Mouse (Mus musculus) spleen, postnatal 14 days (tissue): Measurements from ENCODE around the gene Prpsap1.

Experiments
- DNase-seq, 2 experiments: peaks; one replicate each; pipeline ENCODE4 v3.0.0; 2021 to 2022; ENCODE audit warnings: low spot score in 2 of 2

Gene Prpsap1

DNA sequence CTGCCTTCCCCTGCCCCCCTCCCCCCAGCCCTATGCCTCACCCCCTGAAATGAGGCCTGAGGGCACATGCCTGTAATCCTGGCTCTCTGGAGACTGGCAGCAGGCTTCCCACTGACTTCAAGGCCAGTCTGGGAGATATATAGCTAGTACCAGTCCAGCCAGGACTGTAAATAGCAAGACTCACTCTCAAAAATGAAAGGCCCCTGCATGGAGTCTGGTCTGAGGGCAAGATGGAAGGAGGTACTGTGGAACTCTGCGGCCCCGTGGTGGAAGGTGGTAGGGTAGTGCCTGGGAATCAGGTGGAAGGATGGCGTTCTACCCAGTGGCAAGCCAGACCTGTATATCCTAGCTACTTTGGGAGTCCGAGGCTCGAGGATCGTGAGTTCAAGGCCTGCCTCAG, 50.1 kb downstream of the Prpsap1 start:
- DNase-seq, result no peak

DNA sequence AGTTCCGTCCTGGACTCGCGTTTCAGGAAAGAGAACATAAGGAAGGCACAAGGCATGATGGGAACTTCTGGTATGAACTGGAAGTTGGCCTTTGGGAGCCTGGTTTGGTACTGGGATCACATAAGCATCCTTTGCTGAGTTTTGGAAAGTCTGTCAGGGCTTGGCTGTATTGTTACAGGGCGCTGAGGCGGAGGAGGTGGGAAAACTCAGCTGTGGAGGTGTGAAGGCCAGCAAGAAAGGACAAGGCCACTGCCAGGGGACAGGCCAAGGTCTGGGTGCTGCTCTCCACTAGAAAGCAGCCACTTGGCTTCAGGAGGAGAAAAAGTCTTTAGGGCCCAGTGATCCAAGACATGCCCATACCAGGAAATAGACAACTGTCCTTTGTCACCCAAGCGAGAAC, 50.7 kb downstream of the Prpsap1 start:
- DNase-seq, result no peak

DNA sequence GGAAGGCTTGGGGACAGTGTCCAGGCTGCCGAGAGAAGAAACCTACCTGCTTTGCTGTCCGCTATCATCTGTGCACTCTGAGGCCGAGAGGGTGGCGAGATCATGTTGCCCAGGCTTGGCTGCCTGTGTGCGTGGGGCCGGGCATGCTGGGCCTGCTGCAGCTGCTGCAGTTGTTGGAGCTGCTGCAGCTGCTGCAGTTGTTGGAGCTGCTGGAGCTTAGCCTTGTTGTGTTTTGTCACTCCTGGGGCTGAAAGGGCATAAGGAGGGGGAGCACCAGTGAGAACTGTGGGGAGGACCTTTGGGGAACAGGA, 51.2 kb downstream of the Prpsap1 start:
- no peak for DNase-seq

DNA sequence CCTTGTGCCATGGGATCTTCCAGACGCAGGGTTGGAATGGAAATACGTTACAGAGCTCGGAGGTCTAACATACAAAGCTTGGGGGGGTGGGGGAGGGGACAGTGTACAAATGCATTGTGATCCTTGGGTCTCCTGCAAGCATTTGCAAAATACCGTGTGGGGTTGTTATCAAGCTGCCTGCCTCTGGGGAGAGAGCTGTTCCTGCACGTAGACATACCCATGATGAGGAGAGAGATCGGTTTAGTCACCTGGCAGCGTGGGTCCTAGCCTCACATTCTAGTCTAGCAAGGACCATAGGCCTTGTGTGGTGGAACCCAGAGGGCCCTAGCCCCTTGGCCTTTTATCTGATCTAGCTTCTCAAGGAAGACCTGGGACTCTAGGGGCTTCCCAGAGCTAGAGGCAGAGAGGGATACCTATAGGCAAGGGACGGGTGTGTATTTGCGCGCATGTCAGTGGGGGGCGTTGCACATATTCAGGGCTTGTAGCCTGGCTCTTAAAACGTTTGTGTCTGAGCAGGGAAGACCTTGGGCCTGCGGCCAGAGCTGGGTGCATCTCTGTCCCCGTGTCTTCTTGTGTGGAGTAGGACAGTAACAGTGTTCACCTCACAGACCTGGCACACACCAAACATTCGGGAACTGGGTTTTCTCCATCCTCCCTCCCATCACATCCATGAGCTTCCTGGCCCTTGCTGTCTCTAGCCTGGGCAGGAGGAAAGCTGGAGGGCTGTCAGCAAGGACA, 51.7 kb downstream of the Prpsap1 start:
- no peak for DNase-seq

DNA sequence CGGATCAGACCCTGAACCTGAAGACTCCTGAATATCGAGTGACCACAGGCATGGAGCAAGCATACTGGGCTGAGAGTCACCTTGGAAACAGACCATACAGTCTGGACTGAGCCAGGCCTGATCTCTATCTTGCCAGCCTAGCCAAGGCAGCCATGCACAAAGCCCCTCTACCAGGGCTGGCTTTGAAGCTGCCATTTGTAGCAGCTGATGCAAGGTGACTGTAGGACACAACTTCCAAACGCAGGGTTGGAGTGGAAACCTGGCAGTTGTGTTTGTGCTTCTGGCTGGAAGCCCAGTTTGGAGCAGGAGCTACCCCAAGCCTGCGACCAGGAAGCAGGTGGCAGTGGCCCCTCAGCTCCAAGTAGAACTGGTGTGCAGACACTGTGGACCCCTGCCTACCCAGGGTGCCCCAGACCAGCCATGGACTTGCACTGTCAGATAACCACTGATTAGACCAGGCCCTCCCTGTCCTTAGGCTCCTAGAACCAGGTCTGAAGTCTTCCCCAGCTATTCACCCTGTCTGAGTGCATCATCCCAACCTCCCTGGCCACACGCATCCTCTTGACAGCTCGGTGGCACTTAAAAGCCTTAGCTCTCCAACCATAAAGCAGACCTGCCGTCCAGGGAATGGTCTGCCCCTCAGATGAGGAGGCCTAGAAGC, 53.5 kb downstream of the Prpsap1 start:
- DNase-seq, result no peak

DNA sequence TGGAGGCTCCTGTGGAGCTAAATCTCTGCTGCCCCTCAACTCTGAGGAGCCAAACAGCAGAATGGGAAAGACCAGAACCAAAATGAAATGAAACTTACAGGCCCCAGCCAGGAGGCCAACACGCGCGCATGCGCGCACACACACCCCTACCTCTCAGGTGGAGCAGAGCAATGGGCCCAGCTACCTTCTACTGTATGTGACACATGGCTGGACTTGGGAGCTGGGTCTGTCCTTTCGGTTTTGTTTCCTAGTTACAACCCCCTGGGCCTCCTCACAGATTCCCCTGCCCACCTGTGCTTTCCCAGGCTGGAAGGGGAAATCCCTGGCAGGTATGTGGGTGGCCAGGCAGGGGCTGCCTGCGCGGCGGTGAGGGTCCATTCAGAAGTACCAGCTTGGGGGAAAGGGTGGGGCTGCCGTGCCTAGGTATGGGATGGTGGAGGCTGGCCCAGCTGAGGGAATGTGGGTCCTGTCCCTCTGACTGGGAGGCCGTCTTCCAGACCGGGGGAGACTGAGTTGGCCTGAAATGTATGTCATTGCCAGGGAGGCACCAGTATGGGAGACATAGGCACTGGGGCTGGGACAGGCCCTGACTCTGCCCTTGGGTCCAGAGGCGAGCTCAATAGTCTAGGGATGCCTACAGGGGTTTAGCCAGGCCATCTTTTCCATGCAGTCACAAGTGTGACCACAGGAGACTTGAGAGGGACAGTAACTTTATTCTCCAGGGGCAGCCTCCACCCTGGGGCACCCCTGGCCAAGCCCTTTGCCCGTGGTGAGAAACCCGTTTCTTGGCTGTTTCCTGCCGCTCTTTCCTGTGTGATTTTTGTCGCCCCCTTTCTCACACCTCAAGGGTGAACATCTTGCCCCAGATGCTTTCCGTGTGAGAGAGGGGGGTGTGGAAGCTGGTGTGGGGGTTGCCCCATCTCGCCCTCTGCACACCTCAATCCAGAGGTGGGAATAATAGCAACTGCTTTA, 54.4 kb downstream of the Prpsap1 start:
- DNase-seq, result no peak

DNA sequence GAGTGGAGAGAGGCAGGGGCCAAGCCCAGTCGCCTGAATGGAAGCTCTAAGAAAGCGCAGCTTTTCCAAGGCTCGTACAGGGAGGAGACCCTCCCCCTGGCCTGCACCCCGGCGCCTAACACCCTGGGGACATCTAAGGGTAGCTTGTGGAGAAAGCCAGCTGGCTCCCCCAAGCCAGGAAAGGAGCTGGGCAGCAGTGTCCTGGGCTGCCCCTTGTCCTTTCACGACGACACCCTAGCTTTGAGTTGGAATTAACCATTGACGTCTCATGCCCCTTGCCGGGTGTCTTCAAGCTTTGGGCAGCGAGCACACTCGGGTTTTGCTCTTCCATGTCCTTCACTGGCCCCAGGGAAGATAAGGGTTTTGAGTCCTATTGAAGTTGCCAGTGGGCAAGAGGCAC, 56.5 kb downstream of the Prpsap1 start:
- no peak for DNase-seq

DNA sequence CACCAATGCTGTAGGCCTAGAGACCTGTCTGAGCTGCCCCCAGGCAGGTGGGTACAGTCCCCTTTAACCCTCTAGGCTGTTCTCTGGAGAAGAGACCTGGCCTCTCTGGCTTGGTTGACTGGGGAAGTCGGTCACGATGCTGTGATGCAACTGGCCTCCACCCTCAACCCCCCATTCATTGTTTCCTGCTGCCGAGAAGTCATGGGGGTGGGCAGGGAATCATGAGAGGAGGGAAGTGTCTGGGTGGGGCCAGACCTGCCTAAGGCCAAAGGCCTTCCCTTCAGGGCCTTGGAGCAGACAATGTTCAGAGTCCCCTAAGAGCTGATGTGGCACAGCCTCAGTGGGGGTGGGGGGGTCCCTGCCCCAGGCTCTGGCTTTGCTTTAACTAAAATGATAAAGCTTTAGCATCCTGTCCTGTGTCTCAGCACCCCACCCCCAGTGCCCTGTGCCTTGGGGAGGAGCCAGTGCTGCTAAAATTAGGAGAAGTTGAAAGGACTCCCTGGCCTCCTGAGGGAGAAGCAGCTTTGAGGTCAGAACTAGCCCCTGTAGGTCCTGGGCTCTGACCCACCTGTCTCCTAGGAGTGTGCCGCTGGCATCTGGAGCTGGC, 57.2 kb downstream of the Prpsap1 start:
- no peak for DNase-seq

DNA sequence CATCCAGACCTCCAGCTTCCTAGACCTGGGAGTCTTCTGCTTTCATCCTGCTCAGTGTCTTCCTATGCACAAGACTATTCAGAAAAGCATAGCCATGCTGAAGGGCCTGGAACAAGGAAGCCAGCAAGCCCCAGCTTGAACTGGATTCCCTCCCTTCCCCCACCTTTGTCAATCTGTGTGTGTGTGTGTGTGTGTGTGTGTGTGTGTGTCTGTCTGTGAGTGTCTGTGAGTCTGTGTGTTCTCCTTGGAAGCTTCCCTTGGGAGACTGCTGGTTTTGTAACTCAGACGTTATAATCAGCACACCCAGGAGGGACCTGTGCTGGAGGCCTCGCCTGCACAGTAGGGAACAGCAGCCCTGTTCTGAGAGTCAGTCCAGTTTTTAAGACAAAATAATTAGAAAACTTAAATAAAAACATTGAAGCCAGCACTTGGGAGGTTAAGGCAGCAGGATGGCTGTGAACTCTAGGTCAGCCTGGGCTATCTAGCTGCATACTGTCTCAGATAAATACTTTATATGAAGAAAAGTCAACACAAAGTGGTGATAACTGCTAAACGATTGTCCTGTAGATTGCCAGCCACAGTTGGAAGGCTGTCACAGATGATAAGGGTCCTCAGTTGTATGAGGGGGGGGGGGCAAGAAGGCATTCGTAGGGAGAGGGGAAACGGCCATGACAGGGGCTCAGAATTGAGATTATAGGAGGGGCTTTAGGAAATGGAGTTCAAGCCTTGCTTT, 57.8 kb downstream of the Prpsap1 start:
- no peak for DNase-seq

DNA sequence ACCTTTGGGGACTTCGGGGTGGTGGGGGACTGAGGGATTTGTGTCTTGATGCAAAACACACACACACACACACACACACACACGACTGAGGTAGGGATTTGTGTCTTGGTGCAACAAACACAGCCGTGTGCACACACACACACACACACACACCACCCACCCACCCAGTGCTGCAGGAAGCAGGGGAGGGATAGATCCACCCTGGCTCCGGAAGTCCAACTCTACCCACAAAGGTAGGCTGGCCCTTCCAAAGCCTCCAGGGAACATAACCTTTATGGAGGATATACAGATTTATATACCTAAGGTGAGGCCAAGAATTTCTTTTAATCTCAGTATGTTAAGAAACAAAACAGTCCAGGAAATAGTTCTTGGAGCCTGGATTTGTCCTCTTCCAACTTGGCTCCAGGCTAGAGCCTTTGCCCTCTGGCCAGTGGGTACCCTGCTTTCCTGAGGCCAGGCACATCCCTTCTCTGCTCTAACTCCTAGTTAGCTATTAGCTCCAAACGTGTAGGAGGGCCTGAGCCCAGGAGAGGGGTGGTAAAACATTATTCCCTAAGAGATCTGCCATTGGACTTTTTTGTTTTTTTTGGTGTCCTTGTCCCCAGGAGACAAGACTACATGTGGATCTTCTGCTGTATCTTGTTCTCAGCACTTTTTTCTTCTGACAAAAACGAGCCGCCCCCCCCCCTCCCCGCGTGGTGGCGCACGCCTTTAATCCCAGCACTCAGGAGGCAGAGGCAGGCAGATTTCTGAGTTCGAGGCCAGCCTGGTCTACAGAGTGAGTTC, 58.8 kb downstream of the Prpsap1 start:
- no peak for DNase-seq

DNA sequence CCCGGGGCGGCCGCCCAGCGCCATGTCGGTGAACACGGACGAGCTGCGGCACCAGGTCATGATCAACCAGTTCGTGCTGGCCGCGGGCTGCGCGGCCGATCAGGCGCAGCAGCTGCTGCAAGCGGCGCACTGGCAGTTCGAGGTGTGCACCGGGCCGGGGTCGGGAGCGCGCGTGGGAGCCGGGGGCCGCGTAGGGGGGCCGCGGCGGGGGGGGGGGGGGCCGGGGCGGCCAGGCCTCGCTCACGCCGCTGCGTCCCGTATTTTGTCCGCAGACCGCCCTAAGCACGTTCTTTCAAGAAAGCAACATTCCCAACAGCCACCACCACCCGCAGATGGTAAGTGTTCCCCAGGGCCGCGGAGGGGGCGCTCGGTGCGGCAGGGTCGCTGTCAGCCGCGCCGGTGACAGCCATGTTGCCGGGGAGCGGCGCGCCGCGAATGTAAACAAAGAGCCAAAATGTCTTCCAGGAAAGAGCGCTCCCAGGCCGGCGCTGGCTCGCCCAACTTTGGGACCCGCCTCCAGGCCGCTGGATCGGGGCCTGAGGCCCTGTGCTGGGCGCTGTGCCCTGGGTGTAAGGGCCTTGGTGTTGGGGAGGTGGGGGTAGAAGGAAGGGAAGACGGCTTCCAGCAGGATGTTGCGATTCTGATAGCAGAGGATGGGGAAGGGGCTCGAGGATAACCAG, 59.6 kb downstream of the Prpsap1 start:
- peak in 1 of 2 experiments; percentile 59 for DNase-seq

DNA sequence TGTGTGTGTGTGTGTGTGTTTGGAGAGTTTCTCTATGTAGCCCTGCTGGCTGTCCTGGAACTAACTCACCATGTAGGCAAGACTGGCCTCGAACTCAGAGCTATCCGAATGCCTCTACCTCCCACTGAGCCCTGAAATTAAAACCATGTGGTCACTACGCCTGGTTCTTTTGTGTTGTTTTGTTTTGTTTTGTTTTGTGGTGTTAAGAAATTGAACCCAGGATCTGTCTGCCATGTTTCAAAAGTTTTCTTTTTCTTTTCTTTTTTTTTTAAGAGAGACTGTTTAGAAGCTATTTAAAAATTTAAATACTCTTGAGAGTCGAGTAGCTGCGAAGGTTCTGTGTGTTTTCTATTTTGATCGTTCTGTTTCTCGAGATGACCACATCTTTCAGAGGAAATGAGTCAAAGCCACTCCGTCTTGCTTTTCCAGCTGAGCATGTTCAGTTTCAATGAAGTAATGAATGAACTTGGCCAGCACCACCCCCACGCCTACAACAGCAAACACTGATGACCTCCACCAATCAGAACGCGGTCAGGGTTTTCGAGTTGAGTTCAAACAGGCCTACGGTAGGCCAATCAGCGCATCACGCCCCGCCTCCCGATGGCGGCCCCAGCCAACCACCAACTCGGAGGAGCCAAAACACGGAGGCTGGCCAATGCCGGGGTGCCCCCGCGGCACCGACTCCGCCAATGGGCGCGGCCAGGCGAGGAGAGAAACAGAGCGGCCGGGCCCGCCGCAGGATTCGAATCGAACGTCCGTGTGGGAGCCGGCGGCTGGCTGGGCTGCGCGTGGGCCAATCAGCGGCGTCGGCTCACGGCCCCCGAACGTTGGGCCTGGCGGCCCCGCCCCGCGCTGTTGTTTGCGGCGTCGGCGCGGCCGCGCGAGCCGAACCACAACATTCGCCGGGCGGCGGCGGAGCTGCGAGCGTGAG, 60.4 kb downstream of the Prpsap1 start, which contains the start of gene Ubald2:
Gene Ubald2 (plus strand): TSS at position 739 of the 931 bp plus-strand sequence.
- peak; percentile 97 to 98 for DNase-seq

DNA sequence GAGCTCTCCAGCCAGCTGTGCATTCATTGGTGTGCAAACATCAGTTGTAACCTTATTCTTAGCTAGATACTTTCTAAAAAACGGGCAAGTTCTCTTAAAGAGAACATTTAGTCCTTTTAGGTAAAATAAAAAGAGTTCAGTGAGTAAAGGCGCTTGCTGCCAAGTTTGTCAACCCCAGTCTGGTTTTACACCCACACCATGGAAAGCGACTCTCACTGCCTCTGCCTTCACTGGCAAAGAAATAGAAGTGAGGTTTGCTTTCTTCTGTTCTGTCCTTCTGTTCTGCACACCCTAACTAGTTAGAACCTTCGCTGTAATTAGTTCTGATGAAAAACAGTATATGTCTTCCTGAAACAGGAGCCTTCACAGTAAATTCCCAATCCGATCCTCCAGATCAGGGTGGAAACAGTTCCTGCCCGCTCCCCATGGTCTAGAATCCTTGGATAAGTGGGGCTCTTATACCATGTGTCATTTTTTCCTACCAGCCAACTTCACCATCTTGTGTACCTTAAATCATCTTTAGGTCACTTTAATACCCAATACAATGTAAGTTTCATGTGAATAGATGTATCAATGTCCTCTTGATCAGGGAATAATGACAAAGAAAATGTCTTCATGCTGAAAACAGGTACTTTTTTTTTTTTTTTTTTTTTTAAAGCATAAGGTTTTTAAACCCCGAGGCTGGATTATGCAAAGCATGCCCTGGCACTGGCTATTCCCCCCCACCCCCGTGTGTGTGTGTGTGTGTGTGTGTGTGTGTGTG, 61.2 kb downstream of the Prpsap1 start:
- no peak for DNase-seq

DNA sequence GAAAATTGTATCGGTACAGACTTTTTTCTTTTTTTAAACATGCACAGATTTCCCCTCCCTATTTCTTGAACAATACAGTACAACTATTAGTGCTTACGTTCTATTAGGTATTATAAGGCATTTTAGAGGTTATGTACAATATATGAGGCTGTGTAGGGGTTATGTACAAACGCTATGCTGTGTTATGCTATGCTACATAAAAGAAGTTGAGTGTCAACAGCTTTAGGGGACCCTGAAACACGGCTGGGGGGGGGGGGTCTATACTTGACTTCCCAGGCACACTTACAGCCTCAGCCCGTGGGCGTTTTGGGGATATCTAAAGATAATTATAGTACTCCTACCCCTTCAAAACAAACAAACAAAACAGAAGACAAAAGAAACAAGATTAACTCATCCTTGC, 61.9 kb downstream of the Prpsap1 start:
- DNase-seq, result no peak

DNA sequence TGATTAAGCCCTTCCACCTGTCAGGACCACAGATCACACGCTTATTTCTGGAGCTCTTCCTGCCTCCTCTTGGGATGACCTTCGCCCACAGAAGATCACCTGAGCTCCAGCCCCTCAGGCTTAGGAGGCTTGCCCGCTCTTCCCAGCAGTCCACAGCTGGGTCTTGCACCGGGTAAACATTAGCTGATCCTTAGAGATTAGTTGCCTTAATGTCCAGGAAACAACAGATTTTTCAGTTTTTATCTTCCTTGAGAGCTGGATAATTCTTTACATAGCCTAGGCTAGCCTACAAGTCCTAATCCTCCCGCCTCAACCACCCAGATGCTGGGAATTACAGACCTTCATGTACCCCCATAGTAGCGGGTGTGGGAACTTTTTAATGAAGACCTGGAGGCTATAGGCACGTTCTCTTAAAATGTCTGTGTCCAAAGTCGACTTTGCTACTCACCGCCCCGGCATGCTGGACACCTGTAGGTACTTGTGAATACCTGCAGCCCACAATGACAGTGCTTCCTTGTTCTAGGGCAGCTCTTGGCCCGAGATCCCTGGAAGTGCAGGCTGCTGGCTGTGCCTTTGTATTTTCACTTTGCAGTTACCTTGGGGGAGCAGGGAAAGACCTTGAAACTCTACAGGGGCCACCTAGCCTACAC, 62.4 kb downstream of the Prpsap1 start:
- DNase-seq, result no peak

DNA sequence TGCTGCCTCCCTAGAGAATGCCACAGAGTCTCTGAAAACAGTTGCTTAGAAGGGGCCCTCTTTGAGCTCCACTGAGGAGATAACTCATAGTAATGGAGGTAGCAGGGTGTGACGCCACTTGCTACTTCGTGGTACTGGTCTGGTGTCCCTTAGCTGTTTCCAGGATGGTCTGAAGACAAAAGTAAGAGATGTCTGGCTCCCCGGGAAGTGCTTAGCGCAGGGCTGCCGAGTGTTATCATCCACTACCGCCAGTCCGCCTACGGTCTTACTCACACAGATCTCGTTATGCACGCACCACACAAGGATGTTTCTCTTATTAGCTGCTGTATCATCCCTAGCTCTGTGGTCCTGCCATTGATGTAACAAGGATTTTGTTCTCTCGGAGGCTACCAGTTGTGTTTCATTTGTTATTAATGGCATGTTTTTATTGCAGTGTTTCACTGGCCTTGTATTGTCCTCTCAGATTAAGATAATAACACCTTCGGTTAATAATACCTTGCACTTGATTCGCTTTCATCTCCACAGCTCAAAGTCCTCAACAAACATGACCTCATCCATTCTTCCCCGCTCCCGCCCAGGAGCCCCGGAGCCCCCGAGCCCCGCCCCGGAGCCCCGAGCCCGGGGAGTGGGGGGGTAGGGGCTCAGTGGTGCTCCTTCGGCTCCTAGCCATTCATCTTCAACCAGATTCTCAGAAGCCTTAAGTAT, 63.1 kb downstream of the Prpsap1 start:
- DNase-seq, result no peak
